Mouse (Mus musculus): ENCODE data around the gene Fzd1.

DNA sequence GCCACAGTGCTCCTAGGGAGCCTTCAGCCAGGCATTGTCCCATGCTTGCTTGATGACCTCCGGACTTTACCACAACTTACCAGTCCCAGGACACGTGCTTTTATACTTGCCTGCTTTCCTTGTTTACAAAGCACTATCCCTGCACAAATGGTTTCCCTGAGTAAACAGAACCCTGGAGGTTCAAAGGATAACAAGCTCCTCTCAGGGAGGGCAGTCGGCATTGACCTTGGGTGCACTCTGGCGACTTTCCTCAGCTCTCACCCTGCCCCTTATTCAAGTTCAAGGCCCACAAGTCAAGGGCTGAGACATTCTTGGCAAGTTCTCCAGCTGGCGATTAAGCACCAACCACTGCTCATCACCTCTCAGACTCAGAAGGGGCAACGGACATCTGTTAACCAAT, 20.8 kb downstream of the Fzd1 start:
- TF ChIP-seq CTCF (IDR thresholded peaks at IDR 0.05; ENCODE audit: low read depth, low read length) (no peak), POLR2A (IDR thresholded peaks at IDR 0.05; ENCODE audit: insufficient read depth, low read length) (no peak)
